Mouse (Mus musculus): ENCODE measurements around the gene Vps33a. TPM values are rescaled to one million over a fixed set of nuclear protein-coding genes. Genes with fewer than 3 reads are reported as not detected.
"Not testable (repeated sequence)": the region's sequence is repeated elsewhere in the genome, so short reads cannot be mapped to it uniquely, and the experiment has no call there.

Gene Vps33a
- polyA plus RNA-seq, 1 experiment from 2014 or later: 43.7 TPM

DNA sequence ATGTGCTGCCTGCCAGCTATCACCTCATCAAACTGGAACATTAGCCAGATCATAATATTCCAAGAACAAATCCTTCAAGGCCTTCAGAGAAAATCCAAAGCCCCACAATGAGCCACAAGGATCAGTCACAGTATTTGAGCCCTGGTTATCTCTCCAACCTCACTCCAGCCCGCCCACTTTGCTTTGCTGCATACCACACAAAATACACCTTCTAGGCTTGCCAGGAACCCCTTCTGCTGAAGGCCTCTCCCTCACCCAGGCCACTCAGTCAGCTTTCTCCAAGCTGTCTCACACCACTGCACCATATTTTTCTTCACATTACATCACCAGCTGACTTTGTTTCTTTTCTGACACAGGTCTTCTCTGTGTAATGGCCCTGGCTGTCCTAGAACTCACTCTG is 50.7 kb downstream of the Vps33a start:
- H3K9me3 ChIP-seq (replicated peaks): no peaks in the 10 kb centered on the region
- no peak for ATAC-seq (ENCODE audit: low FRiP score)
- H3K27me3 ChIP-seq: no peaks in the 10 kb centered on the region
- H3K4me1 ChIP-seq: peaks cover 28% of the 10 kb centered on the region
- no peak overlapping the region for H3K9ac ChIP-seq
- H3K27ac ChIP-seq: no peak overlapping the region
- H3K4me2 ChIP-seq (replicated peaks): no peak overlapping the region
- 88% methylated on average over 1 of the region's 1 CpGs for WGBS
- H3K36me3 ChIP-seq: peaks cover 22% of the 10 kb centered on the region
- H3K4me3 ChIP-seq: no peak overlapping the region

GRCm38 (mm10) chr5:123521621-123522020 is 51.2 kb downstream of the Vps33a start:
- no peak overlapping the region for H3K4me3 ChIP-seq
- no peak for ATAC-seq (ENCODE audit: low FRiP score)
- H3K9me3 ChIP-seq (replicated peaks): no peaks in the 10 kb centered on the region
- no peak overlapping the region for H3K27ac ChIP-seq
- peaks cover 28% of the 10 kb centered on the region for H3K4me1 ChIP-seq
- peaks cover 26% of the 10 kb centered on the region for H3K36me3 ChIP-seq
- 86% methylated on average over 1 of the region's 1 CpGs for WGBS
- no peaks in the 10 kb centered on the region for H3K27me3 ChIP-seq
- no peak overlapping the region for H3K4me2 ChIP-seq (replicated peaks)
- H3K9ac ChIP-seq: peak overlapping the region; percentile 23; the same call in 1 of the 2 replicates

DNA sequence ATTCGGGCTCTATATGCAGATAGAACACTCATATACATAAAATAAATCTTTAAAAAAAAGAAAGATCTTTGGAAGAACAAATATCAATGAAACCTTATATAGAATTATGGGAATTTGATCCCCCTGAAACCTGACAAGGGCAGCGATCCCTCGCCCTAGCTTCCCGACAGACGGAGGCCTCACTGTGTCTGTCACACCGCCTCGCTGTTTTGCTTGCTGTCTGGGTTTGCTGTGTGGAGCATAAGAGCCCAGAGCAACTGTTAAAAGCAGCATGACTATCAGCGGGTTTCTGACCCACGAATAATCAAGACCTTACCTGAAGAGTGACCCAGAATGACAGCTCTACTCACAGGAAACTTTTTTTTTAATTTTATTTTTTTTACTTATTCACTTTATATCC is 52.2 kb downstream of the Vps33a start:
- H3K27ac ChIP-seq: no peak overlapping the region
- WGBS: 84% methylated on average over 9 of the region's 9 CpGs

DNA sequence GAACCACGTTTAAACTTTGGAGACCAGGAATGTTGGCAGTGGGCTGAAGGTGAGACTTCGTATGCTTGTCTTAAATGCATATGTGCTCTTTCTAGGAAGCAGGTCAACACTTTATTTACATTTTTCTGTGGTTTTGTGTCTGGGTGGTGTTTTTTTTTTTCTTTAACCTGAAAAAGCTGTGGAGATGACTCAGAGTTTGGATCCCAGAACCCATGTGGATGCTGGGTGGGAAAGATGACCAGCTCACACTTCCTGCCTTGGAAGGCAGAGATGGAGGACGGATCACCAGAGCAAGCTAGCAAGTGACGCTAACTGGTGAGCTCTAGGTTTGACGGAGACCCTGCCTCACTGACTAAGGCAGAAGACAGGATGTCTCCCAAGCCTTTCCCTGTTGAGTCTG is 58.0 kb downstream of the Vps33a start:
- Histone ChIP-seq H3K9me3 (replicated peaks) (no peaks in the 10 kb centered on the region), H3K4me1 (no peaks in the 10 kb centered on the region), H3K27ac (no peak overlapping the region), H3K9ac (no peak overlapping the region), H3K4me2 (replicated peaks) (no peak overlapping the region), H3K36me3 (peaks cover 65% of the 10 kb centered on the region), H3K4me3 (no peak overlapping the region), H3K27me3 (no peaks in the 10 kb centered on the region)
- ATAC-seq (ENCODE audit: low FRiP score): no peak
- WGBS: 93% methylated on average over 5 of the region's 5 CpGs

More for the DNA sequence above, 52.2 kb downstream of the Vps33a start:
- H3K9ac ChIP-seq: no peak overlapping the region
- H3K4me2 ChIP-seq (replicated peaks): no peak overlapping the region
- ATAC-seq (ENCODE audit: low FRiP score): no peak
- H3K4me1 ChIP-seq: peaks cover 28% of the 10 kb centered on the region
- no peaks in the 10 kb centered on the region for H3K9me3 ChIP-seq (replicated peaks)
- no peak overlapping the region for H3K4me3 ChIP-seq
- H3K36me3 ChIP-seq: peaks cover 35% of the 10 kb centered on the region
- no peaks in the 10 kb centered on the region for H3K27me3 ChIP-seq

DNA sequence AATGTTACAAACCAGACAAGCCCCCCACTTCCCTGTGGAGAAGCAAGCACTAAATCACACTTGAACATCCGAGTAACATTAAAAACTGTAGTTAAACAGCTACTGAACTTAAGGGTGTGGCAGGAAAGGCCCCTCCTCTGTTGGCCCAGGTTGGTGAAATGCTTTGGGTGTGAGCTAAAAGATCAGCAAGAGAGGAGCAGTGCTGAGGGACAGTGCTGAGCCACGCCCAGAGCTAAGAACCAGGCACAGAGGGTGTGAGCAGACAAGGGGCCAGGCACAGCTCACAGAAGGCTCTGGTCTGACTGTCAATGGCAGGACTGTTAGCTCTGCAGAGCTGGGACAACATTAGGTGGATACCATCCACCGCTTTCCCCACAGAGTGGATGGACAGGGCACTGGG is 60.7 kb downstream of the Vps33a start:
- Histone ChIP-seq H3K9ac (no peak overlapping the region), H3K36me3 (peaks cover 42% of the 10 kb centered on the region)

GRCm38 (mm10) chr5:123511426-123511825 is 61.4 kb downstream of the Vps33a start:
- not testable (repeated sequence) for H3K27me3 ChIP-seq; H3K4me3 ChIP-seq; ATAC-seq (ENCODE audit: low FRiP score); H3K9me3 ChIP-seq (replicated peaks); H3K9ac ChIP-seq; H3K27ac ChIP-seq; H3K4me2 ChIP-seq (replicated peaks)
- Histone ChIP-seq H3K36me3 (peaks cover 37% of the 10 kb centered on the region), H3K4me1 (peaks cover 13% of the 10 kb centered on the region; the same call in 1 of the 2 replicates)
- WGBS: 84% methylated on average over 3 of the region's 3 CpGs

More for the DNA sequence above, 60.7 kb downstream of the Vps33a start:
- Histone ChIP-seq H3K9me3 (replicated peaks) (no peaks in the 10 kb centered on the region), H3K27ac (no peak overlapping the region), H3K4me3 (no peak overlapping the region), H3K4me2 (replicated peaks) (no peak overlapping the region), H3K4me1 (peaks cover 13% of the 10 kb centered on the region; the same call in 1 of the 2 replicates), H3K27me3 (peaks cover 6% of the 10 kb centered on the region; the same call in 1 of the 2 replicates)
- ATAC-seq (ENCODE audit: low FRiP score): no peak
- 86% methylated on average over 3 of the region's 3 CpGs for WGBS

- Histone ChIP-seq H3K36me3 (peaks cover 27% of the 10 kb centered on the region), H3K4me2 (replicated peaks) (peak within 1 kb of the TSS; percentile 76), H3K9me3 (replicated peaks) (no peaks in the 10 kb centered on the region), H3K27ac (no peak within 1 kb of the TSS), H3K4me1 (peaks cover 13% of the 10 kb centered on the region; the same call in 1 of the 2 replicates), H3K9ac (no peak within 1 kb of the TSS), H3K4me3 (no peak within 1 kb of the TSS), H3K27me3 (peaks cover 13% of the 10 kb centered on the region)
- WGBS: 92% methylated on average over 5 of the region's 5 CpGs
- no peak for ATAC-seq (ENCODE audit: low FRiP score)
Observed at GRCm38 (mm10) chr5:123510160-123510559, 62.7 kb downstream of the Vps33a start, which contains the start of gene B3gnt4. TSS of gene B3gnt4 (plus strand) at chr5:123510460.

DNA sequence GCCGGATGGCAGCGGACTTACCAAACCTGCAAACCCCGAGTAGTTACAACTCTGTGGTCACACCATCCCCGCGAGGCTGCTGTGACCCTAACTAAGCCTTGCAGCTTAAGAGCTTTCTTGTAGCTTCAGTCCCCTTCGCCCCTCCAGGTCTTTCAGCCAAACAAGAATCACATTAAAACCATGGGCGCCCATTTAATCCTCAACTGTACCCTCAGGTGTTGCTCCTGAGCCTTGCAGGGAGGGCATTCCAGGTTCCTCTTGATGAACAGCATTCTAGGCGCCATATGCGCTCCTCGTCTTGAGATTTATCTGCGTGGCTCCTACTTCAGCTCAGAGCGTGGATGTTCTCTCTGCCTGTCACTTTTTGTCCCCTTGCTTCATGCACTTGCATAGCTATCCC is 63.9 kb downstream of the Vps33a start:
- H3K36me3 ChIP-seq: peaks cover 25% of the 10 kb centered on the region
- H3K9me3 ChIP-seq (replicated peaks): no peaks in the 10 kb centered on the region
- H3K4me2 ChIP-seq (replicated peaks): peak overlapping the region; percentile 76
- peak overlapping the region; percentile 70 for H3K9ac ChIP-seq
- H3K4me1 ChIP-seq: peaks cover 13% of the 10 kb centered on the region; the same call in 1 of the 2 replicates
- WGBS: 9% methylated on average over 12 of the region's 12 CpGs
- ATAC-seq (ENCODE audit: low FRiP score): no peak
- peak overlapping the region; percentile 56 for H3K4me3 ChIP-seq
- H3K27ac ChIP-seq: no peak overlapping the region
- H3K27me3 ChIP-seq: peaks cover 13% of the 10 kb centered on the region

- Histone ChIP-seq H3K9me3 (replicated peaks) (no peaks in the 10 kb centered on the region), H3K4me1 (peaks cover 17% of the 10 kb centered on the region), H3K4me3 (peak overlapping the region; percentile 56), H3K27me3 (peaks cover 13% of the 10 kb centered on the region), H3K36me3 (peaks cover 25% of the 10 kb centered on the region), H3K9ac (peak overlapping the region; percentile 70), H3K4me2 (replicated peaks) (peak overlapping the region; percentile 76), H3K27ac (no peak overlapping the region)
- peak; percentile 91 for ATAC-seq (ENCODE audit: low FRiP score)
- 1% methylated on average over 57 of the region's 59 CpGs for WGBS
Observed at GRCm38 (mm10) chr5:123507936-123508723, 64.7 kb downstream of the Vps33a start.

DNA sequence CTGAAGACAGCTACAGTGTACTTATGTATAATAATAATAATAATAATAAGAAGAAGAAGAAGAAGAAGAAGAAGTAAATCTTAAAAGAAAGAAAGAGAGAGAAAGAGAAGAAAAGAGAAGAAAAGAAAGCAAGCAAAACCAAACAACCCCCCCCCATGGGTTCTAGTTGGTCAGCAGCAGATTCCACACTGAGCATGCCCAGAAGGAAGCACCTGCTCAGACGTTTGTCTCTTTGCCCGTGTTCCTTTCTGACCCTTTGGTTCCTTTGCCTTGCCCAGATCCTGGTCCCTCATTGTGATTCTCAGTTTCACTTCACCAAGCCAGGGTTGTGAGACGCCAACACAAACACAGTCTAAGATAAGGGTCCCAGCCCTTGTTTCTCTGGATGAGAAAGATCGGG is 70.9 kb downstream of the Vps33a start:
- H3K4me1 ChIP-seq: peaks cover 13% of the 10 kb centered on the region

GRCm38 (mm10) chr5:123499717-123500116 is 73.1 kb downstream of the Vps33a start:
- Histone ChIP-seq H3K27me3 (peaks cover 7% of the 10 kb centered on the region; the same call in 1 of the 2 replicates), H3K4me1 (peaks cover 18% of the 10 kb centered on the region), H3K36me3 (no peaks in the 10 kb centered on the region), H3K4me3 (no peak overlapping the region), H3K9me3 (replicated peaks) (no peaks in the 10 kb centered on the region), H3K27ac (no peak overlapping the region), H3K4me2 (replicated peaks) (no peak overlapping the region), H3K9ac (no peak overlapping the region)
- no peak for ATAC-seq (ENCODE audit: low FRiP score)
- 48% methylated on average over 4 of the region's 4 CpGs for WGBS

More for the DNA sequence above, 70.9 kb downstream of the Vps33a start:
- WGBS: 79% methylated on average over 4 of the region's 4 CpGs
- H3K9me3 ChIP-seq (replicated peaks): no peaks in the 10 kb centered on the region
- ATAC-seq (ENCODE audit: low FRiP score): no peak
- peaks cover 13% of the 10 kb centered on the region for H3K27me3 ChIP-seq
- H3K4me2 ChIP-seq (replicated peaks): no peak overlapping the region
- no peak overlapping the region for H3K27ac ChIP-seq
- H3K9ac ChIP-seq: no peak overlapping the region
- H3K36me3 ChIP-seq: no peaks in the 10 kb centered on the region
- no peak overlapping the region for H3K4me3 ChIP-seq

GRCm38 (mm10) chr5:123489935-123490334 is 82.9 kb downstream of the Vps33a start:
- WGBS: 56% methylated on average over 9 of the region's 9 CpGs

More at GRCm38 (mm10) chr5:123489935-123490334, 82.9 kb downstream of the Vps33a start:
- no peak for ATAC-seq (ENCODE audit: low FRiP score)
- Histone ChIP-seq H3K36me3 (no peaks in the 10 kb centered on the region), H3K27me3 (peaks cover 10% of the 10 kb centered on the region; the same call in 1 of the 2 replicates), H3K4me1 (peaks cover 8% of the 10 kb centered on the region), H3K9ac (no peak overlapping the region), H3K4me2 (replicated peaks) (no peak overlapping the region), H3K9me3 (replicated peaks) (no peaks in the 10 kb centered on the region), H3K4me3 (no peak overlapping the region), H3K27ac (no peak overlapping the region)
